Mouse (Mus musculus) lung, embryonic 16.5 days (tissue): ENCODE measurements around the gene Nhsl2. TPM values are rescaled to one million over a fixed set of nuclear protein-coding genes. Genes with fewer than 3 reads are reported as not detected.
"Not testable (repeated sequence)": the region's sequence is repeated elsewhere in the genome, so short reads cannot be mapped to it uniquely, and the experiment has no call there.

ENCODE experiments used
- ATAC-seq: fragments of 200-750 bp; cut with Nextera tagmentation; 2 replicates; pipeline ENCODE4 v1.8.0; 2017; ENCODE audit warnings: low read depth, mild to moderate bottlenecking, moderate library complexity
- H3K27ac ChIP-seq: fragments of 300-500 bp; sonication (generic); 2 replicates; pipeline ENCODE4 v1.5.1; 2014; ENCODE audit warnings: mild to moderate bottlenecking, control low read depth, low read length
- H3K27me3 ChIP-seq: fragments of 300-500 bp; sonication (generic); 2 replicates; pipeline ENCODE4 v1.6.1; 2014; ENCODE audit warnings: low read depth, low read length, mixed read lengths; ENCODE audit not compliant: control insufficient read depth, insufficient read depth
- H3K36me3 ChIP-seq: fragments of 300-500 bp; sonication (generic); 2 replicates; pipeline ENCODE4 v1.6.1; 2014; ENCODE audit warnings: low read length; ENCODE audit not compliant: control insufficient read depth, insufficient read depth
- H3K4me1 ChIP-seq: fragments of 300-500 bp; sonication (generic); replicated peaks from 2 replicates; pipeline ENCODE4 v1.6.1; 2014; ENCODE audit warnings: low read length, mixed read lengths; ENCODE audit not compliant: control insufficient read depth, insufficient read depth
- H3K4me2 ChIP-seq: fragments of 300-500 bp; sonication (generic); 2 replicates; pipeline ENCODE4 v1.6.1; 2014; ENCODE audit warnings: low read depth, low read length, control low read depth
- H3K4me3 ChIP-seq: fragments of 300-500 bp; sonication (generic); 2 replicates; pipeline ENCODE4 v1.5.1; 2014; ENCODE audit warnings: mild to moderate bottlenecking, low read length, control low read depth
- H3K9ac ChIP-seq: fragments of 300-500 bp; sonication (generic); 2 replicates; pipeline ENCODE4 v1.6.1; 2014; ENCODE audit warnings: low read length, control low read depth
- H3K9me3 ChIP-seq: fragments of 300-500 bp; sonication (generic); 2 replicates; pipeline ENCODE4 v1.6.1; 2016; ENCODE audit warnings: low read length; ENCODE audit not compliant: control insufficient read depth
- WGBS: fragments of 180-500 bp; shearing (Covaris S2); extraction: QIAGEN DNeasy Blood & Tissue Kit; methylation state at CpG from one replicate; pipeline ENCODE4 v1.1.7; 2014; 5-methylcytosine and 5-hydroxymethylcytosine counted together
- polyA plus RNA-seq: library from polyadenylated mRNA; unstranded; fragments of >200 nt; fragmentation: Nextera tagmentation; extraction: Ambion mirVana; gene quantifications from 2 replicates; pipeline ENCODE4 v1.2.1, GENCODE M21; 2015

Nhsl2 gene
- polyA plus RNA-seq: 4.2 and 4.5 TPM in 2 replicates

- WGBS: 16% methylated on average over 38 of the region's 58 CpGs
- Histone ChIP-seq H3K27me3 (peaks cover 27% of the 10 kb centered on the region), H3K4me2 (peak within 1 kb of the TSS; percentile 79), H3K9me3 (no peaks in the 10 kb centered on the region; the same call in 1 of the 2 replicates), H3K36me3 (no peaks in the 10 kb centered on the region), H3K4me3 (peak within 1 kb of the TSS; percentile 55), H3K4me1 (peaks cover 4% of the 10 kb centered on the region; the same call in 1 of the 2 replicates), H3K27ac (no peak within 1 kb of the TSS), H3K9ac (peak within 1 kb of the TSS; percentile 60)
- ATAC-seq: peak; percentile 92
Measured at GRCm38 (mm10) chrX:101849281-101849821, at the start of gene Nhsl2. TSS of gene Nhsl2 (plus strand) at chrX:101849385.

DNA sequence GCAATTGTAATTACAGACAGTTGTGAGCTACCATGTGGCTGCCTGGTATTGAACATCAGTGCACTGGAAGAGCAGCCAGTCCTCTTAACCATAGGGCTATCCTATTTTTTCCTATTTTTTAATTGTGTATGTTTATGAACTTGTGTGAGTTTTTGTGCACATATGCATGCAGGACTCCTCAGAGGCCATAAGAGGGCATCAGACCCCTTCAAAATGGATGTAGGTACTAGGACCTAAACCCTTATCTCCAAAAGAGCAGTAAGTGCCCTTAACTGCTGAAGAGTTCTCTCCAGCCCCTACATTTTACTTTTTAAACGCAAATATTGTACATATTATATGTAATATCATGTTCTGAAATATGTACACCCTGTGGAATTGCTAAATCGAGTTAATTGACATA is 43.7 kb upstream of the Nhsl2 start:
- no peak for ATAC-seq
- Histone ChIP-seq H3K36me3 (no peaks in the 10 kb centered on the region), H3K27ac (no peak overlapping the region), H3K4me2 (no peak overlapping the region), H3K9ac (no peak overlapping the region), H3K4me3 (no peak overlapping the region), H3K4me1 (no peaks in the 10 kb centered on the region), H3K9me3 (no peaks in the 10 kb centered on the region), H3K27me3 (no peaks in the 10 kb centered on the region; the same call in 1 of the 2 replicates)
- WGBS: 20% methylated on average over 2 of the region's 2 CpGs

- H3K9me3 ChIP-seq: no peaks in the 10 kb centered on the region
- no peak overlapping the region for H3K27ac ChIP-seq
- no peak overlapping the region for H3K9ac ChIP-seq
- H3K4me2 ChIP-seq: no peak overlapping the region
- H3K4me3 ChIP-seq: no peak overlapping the region
- H3K27me3 ChIP-seq: no peaks in the 10 kb centered on the region
- H3K36me3 ChIP-seq: no peaks in the 10 kb centered on the region
- ATAC-seq: no peak
- WGBS: 61% methylated on average over 3 of the region's 3 CpGs
- H3K4me1 ChIP-seq: no peaks in the 10 kb centered on the region
Measured at GRCm38 (mm10) chrX:101811750-101812149, 37.4 kb upstream of the Nhsl2 start.

DNA sequence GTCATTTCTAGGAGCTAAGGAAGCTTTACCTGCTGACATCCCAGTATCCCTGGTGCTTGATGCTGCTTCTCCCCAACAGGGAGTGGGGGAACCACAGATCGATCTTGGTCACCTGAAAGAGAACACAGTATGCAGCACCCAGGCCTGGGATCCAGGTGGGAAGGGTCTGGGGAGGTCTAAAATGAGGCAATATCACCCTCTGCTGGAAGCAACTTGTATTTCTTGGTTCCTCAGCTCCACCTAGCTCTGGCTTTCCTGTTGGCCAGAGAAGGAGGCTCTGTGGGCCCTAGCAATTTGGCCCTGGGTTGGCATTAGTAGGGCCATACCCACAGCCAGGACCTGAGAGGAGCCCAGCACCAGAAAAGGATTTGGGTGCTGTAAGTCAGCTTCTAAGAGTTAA is 30.0 kb upstream of the Nhsl2 start:
- H3K27me3 ChIP-seq: no peaks in the 10 kb centered on the region
- H3K4me1 ChIP-seq: no peaks in the 10 kb centered on the region
- no peak overlapping the region for H3K4me2 ChIP-seq
- no peak overlapping the region for H3K27ac ChIP-seq
- no peaks in the 10 kb centered on the region for H3K9me3 ChIP-seq
- no peaks in the 10 kb centered on the region for H3K36me3 ChIP-seq
- ATAC-seq: no peak
- H3K4me3 ChIP-seq: no peak overlapping the region
- H3K9ac ChIP-seq: no peak overlapping the region
- WGBS: 50% methylated on average over 1 of the region's 1 CpGs

DNA sequence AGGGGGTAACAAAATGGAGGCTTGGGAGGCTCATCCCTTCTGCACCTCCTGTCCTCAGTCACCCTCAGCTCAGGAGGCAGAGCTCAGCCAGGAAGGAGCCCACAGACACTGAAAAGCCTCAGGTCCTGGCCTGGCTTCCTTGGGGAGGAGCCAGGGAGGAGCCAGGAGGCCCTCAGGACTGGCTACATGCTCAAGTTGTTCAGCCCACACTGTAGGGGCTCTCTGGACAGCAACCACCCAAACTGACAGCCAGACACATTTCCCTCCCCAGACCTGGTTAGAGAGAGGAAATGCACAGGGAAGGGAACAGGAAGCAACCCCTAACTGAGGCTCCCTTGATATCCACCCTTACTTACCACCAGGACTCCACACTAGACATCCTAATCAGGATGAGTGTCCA is 29.2 kb upstream of the Nhsl2 start:
- not testable (repeated sequence) for H3K9me3 ChIP-seq, H3K27me3 ChIP-seq, ATAC-seq, H3K4me1 ChIP-seq, H3K36me3 ChIP-seq, H3K4me2 ChIP-seq, H3K27ac ChIP-seq, H3K4me3 ChIP-seq, H3K9ac ChIP-seq

DNA sequence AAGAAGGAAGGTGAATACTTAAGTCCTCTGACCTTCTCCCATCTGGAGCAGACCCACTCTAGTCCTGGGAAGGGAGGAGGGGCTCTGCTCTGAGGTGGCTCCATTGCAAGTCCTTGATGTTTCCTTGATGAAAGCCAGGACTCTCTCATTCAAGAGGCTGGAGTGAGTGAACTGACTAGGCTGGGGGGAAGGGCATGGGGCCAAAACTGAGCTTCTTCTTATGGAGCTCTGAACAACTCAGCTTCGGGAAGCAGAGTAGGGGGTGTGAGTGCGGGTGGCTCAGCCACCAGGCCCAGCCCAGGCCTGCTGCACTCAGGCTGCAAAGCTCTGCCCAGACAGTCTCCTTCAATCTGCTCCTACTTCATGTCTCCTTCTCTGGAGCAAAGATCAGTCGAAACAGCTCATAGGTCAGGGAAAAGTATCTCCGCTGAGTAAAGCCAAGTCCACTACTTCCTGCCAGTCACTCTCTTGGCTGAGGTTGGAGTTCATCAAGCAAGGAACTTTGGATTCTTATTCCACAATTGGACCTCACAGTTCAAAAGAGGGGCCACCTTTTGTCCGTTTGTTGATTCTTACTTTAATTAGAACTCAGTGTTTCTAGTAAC is 1.9 kb upstream of the Nhsl2 start:
- Histone ChIP-seq H3K36me3 (no peaks in the 10 kb centered on the region), H3K4me2 (no peak overlapping the region), H3K9ac (no peak overlapping the region), H3K27ac (no peak overlapping the region), H3K9me3 (no peaks in the 10 kb centered on the region; the same call in 1 of the 2 replicates), H3K4me3 (no peak overlapping the region), H3K4me1 (peaks cover 4% of the 10 kb centered on the region; the same call in 1 of the 2 replicates), H3K27me3 (peaks cover 25% of the 10 kb centered on the region)
- ATAC-seq: peak; percentile 13; the same call in 1 of the 2 replicates
- WGBS: 52% methylated on average over 5 of the region's 5 CpGs

GRCm38 (mm10) chrX:101849901-101850551 is 841 bp downstream of the Nhsl2 start:
- H3K4me3 ChIP-seq: peak overlapping the region; percentile 55
- H3K9ac ChIP-seq: peak overlapping the region; percentile 60
- no peaks in the 10 kb centered on the region for H3K36me3 ChIP-seq
- no peak overlapping the region for H3K27ac ChIP-seq
- H3K4me1 ChIP-seq: peaks cover 4% of the 10 kb centered on the region; the same call in 1 of the 2 replicates
- no peaks in the 10 kb centered on the region; the same call in 1 of the 2 replicates for H3K9me3 ChIP-seq
- 17% methylated on average over 53 of the region's 59 CpGs for WGBS
- H3K4me2 ChIP-seq: peak overlapping the region; percentile 79
- H3K27me3 ChIP-seq: peaks cover 29% of the 10 kb centered on the region
- ATAC-seq: peak; percentile 51; the same call in 1 of the 2 replicates

DNA sequence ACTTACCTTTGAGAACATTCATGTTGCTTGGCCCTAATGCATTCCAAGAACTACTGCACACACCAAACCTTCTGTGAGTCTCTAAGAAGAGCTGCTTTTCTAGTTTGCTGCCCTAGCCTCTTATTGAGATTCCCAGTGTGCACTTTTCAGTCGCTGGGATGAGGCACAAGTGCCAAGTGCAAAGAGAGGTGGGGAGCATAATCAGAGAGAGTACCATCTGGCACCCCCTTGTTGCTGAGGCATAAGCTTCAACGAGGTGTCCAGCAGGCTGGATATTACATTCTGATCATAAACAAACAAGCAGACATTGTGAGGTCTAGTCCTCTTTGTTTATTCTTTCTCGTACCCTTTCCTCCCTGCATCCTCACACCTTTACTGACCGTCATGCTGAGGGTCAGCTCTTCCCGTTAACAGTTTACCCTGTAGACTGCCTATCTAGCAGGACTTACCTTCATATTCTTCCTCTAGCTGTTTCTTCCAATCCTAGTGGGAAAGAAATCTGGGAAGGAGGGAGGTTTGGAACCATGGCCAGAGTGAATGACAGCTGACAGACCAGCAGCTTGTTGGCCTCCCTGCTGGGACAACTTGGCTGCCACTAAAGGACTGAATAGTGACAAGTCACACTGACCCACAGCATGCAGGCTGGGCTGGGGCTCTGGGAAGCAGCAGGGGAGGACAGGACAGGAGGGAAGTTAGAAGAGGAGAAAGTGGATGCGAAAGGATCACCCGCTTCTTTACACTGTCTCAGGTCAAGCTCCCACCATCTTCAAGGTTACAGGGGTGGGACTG is 2.6 kb downstream of the Nhsl2 start:
- Histone ChIP-seq H3K4me2 (no peak overlapping the region), H3K4me1 (peaks cover 4% of the 10 kb centered on the region; the same call in 1 of the 2 replicates), H3K36me3 (no peaks in the 10 kb centered on the region), H3K27ac (no peak overlapping the region), H3K9ac (no peak overlapping the region), H3K9me3 (no peaks in the 10 kb centered on the region; the same call in 1 of the 2 replicates), H3K4me3 (no peak overlapping the region), H3K27me3 (peaks cover 27% of the 10 kb centered on the region)
- 65% methylated on average over 7 of the region's 7 CpGs for WGBS
- ATAC-seq: no peak
